Comparison of ENCODE assay signal across 8 mouse cellular contexts in the genomic region with DNA sequence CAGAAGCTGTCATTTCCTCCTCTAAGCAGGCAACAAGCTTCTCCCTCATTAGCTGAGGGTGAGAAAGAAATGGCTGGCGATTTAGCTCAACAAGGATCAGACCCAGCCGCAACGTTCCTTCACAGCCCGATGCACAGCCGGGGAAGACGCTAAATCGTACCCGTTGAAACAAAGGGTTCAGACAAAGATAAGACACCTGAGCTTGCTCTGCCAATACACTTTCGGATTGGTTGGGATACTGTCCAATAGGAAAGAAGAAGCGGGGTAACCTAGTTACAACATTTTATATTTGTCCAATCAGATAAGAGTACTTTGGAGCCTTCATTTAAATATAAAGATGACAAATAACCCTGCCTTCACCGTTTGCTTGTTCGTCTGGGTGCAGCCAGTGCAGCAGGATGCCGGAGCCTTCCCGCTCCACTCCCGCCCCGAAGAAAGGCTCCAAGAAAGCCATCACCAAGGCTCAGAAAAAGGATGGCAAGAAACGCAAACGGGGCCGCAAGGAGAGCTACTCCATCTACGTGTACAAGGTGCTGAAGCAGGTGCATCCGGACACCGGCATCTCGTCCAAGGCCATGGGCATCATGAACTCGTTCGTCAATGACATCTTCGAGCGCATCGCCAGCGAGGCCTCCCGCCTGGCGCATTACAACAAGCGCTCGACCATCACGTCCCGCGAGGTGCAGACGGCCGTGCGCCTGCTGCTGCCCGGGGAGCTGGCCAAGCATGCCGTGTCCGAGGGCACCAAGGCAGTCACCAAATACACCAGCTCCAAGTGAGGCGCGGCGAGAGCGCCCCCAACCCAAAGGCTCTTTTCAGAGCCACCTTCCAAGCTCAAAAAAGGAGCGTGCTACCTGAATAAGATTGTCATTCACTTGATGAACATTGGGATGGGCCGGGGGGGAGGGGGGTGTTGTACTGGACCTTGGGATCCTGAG. TPM values are rescaled to one million over a fixed set of nuclear protein-coding genes. Genes with fewer than 3 reads are reported as not detected.
DNase-seq lines count a peak whose midpoint lies in the region; ATAC-seq and TF ChIP-seq lines count a peak whose summit lies in the region.

A gene (plus strand): TSS at position 379 of the 938 bp plus-strand sequence.

- H3K4me2 ChIP-seq in forebrain, embryonic 12.5 days = peak within 1 kb of the TSS; percentile 71
- peak within 1 kb of the TSS; percentile 59 for H3K4me2 ChIP-seq in hindbrain, embryonic 13.5 days
- peak within 1 kb of the TSS; percentile 43 for H3K4me2 ChIP-seq in lung, postnatal 0 days (replicated peaks; ENCODE audit: low read depth, low read length)

- TF ChIP-seq CTCF in MEL (IDR thresholded peaks at IDR 0.05 in 2 of 3, conservative IDR thresholded peaks at IDR 0.05 in 1 of 3; ENCODE audit: control insufficient read depth in 1 of 3, insufficient read depth in 1 of 3, low read depth in 2 of 3, low read length in 3 of 3, poor library complexity in 1 of 3, severe bottlenecking in 1 of 3) = 0 out of 6 replicates have a peak, but pooled peaks of 1 of the 3 experiments have one; percentile 1
- no peak for TF ChIP-seq CTCF in lung, postnatal 0 days (IDR thresholded peaks at IDR 0.05)

- H3K4me3 ChIP-seq in MEL (ENCODE audit: control insufficient read depth in 1 of 2, insufficient read depth in 1 of 2, low read depth in 2 of 2, low read length in 2 of 2) = peak within 1 kb of the TSS; percentile 30 to 46; a peak in 3 of 4 replicates
- H3K4me3 ChIP-seq in forebrain, embryonic 12.5 days (replicated peaks) = peak within 1 kb of the TSS; percentile 64
- H3K4me3 ChIP-seq in hindbrain, embryonic 13.5 days = peak within 1 kb of the TSS; percentile 64
- peak within 1 kb of the TSS; percentile 22 for H3K4me3 ChIP-seq in lung, postnatal 0 days (ENCODE audit: low read depth, low read length)

- H3K36me3 ChIP-seq in MEL (ENCODE audit: control insufficient read depth in 1 of 2, insufficient read depth in 2 of 2, low read length in 2 of 2) = peaks cover 0 to 5% of the 10 kb centered on the region in 2 experiments; a peak in 2 of 4 replicates
- H3K36me3 ChIP-seq in forebrain, embryonic 12.5 days (replicated peaks) = no peaks in the 10 kb centered on the region
- H3K36me3 ChIP-seq in hindbrain, embryonic 13.5 days = no peaks in the 10 kb centered on the region
- no peaks in the 10 kb centered on the region for H3K36me3 ChIP-seq in lung, postnatal 0 days (ENCODE audit: insufficient read depth, low read length)

- under 1% methylated on average over 48 of the region's 48 CpGs for WGBS in forebrain, embryonic 12.5 days
- under 1% methylated on average over 48 of the region's 48 CpGs for WGBS in hindbrain, embryonic 13.5 days
- WGBS in lung, postnatal 0 days = 2% methylated on average over 48 of the region's 48 CpGs

- peak; percentile 81 for DNase-seq in MEL (ENCODE audit: low read depth, low spot score)
- peak; percentile 76 to 94 for DNase-seq in layer of hippocampus, postnatal 14 days (ENCODE audit: low spot score in 2 of 2)
- DNase-seq in lung, postnatal 0 days (ENCODE audit: low spot score) = peak; percentile 90
- DNase-seq in retina, embryonic 14.5 days (ENCODE audit: low spot score) = peak; percentile 94
- DNase-seq in thymus, postnatal 36 days = peak; percentile 72 to 78

- peak; percentile 91 for ATAC-seq in cerebellum, adult (ENCODE audit: insufficient number of reproducible peaks, low FRiP score, low TSS enrichment)
- ATAC-seq in forebrain, embryonic 12.5 days (ENCODE audit: low FRiP score) = peak; percentile 91
- peak; percentile 93 for ATAC-seq in hindbrain, embryonic 13.5 days (ENCODE audit: low FRiP score)
- ATAC-seq in lung, postnatal 0 days = peak; percentile 82

- H3K9me3 ChIP-seq in MEL (replicated peaks; ENCODE audit: insufficient read depth, low read length) = no peaks in the 10 kb centered on the region
- H3K9me3 ChIP-seq in forebrain, embryonic 12.5 days = no peaks in the 10 kb centered on the region
- no peaks in the 10 kb centered on the region for H3K9me3 ChIP-seq in hindbrain, embryonic 13.5 days
- H3K9me3 ChIP-seq in lung, postnatal 0 days (ENCODE audit: low read length) = no peaks in the 10 kb centered on the region

- H3K27ac ChIP-seq in MEL (ENCODE audit: control insufficient read depth, low read depth, low read length) = peak within 1 kb of the TSS; percentile 51
- peak within 1 kb of the TSS; percentile 99 for H3K27ac ChIP-seq in forebrain, embryonic 12.5 days
- H3K27ac ChIP-seq in hindbrain, embryonic 13.5 days = peak within 1 kb of the TSS; percentile 100
- no peak within 1 kb of the TSS for H3K27ac ChIP-seq in lung, postnatal 0 days (ENCODE audit: low read length)

- no peak for TF ChIP-seq EP300 in MEL (IDR thresholded peaks at IDR 0.05; ENCODE audit: low read depth in 1 of 2, low read length in 2 of 2)
- no peak for TF ChIP-seq EP300 in lung, postnatal 0 days (IDR thresholded peaks at IDR 0.05)

- peaks cover 0 to 11% of the 10 kb centered on the region in 2 experiments; a peak in 1 of 4 replicates for H3K4me1 ChIP-seq in MEL (ENCODE audit: control insufficient read depth in 1 of 2, insufficient read depth in 2 of 2, low read length in 2 of 2)
- peaks cover 35% of the 10 kb centered on the region for H3K4me1 ChIP-seq in forebrain, embryonic 12.5 days
- H3K4me1 ChIP-seq in hindbrain, embryonic 13.5 days (replicated peaks) = peaks cover 36% of the 10 kb centered on the region
- H3K4me1 ChIP-seq in lung, postnatal 0 days (ENCODE audit: insufficient read depth, low read depth, low read length) = no peaks in the 10 kb centered on the region

- TF ChIP-seq RAD21 in MEL (IDR thresholded peaks at IDR 0.05; ENCODE audit: low read depth, low read length) = no peak

- H3K27me3 ChIP-seq in MEL (ENCODE audit: control insufficient read depth in 1 of 2, insufficient read depth in 2 of 2, low read length in 2 of 2) = peaks cover 4 to 9% of the 10 kb centered on the region in 2 experiments
- H3K27me3 ChIP-seq in forebrain, embryonic 12.5 days = peaks cover under 1% of the 10 kb centered on the region; the same call in 1 of the 2 replicates
- peaks cover 4% of the 10 kb centered on the region; the same call in 1 of the 2 replicates for H3K27me3 ChIP-seq in hindbrain, embryonic 13.5 days
- H3K27me3 ChIP-seq in lung, postnatal 0 days (replicated peaks; ENCODE audit: insufficient read depth, low read length) = peaks cover 5% of the 10 kb centered on the region; the same call in 1 of the 2 replicates

- peak within 1 kb of the TSS; percentile 59 for H3K9ac ChIP-seq in MEL (ENCODE audit: control insufficient read depth, low read depth, low read length, poor library complexity, severe bottlenecking)
- H3K9ac ChIP-seq in forebrain, embryonic 12.5 days = peak within 1 kb of the TSS; percentile 91
- H3K9ac ChIP-seq in hindbrain, embryonic 13.5 days = peak within 1 kb of the TSS; percentile 98
- no peak within 1 kb of the TSS for H3K9ac ChIP-seq in lung, postnatal 0 days (replicated peaks; ENCODE audit: low read depth)

- no peaks in the 10 kb centered on the region; the same call in 1 of the 2 replicates for H3K79me2 ChIP-seq in MEL (ENCODE audit: control insufficient read depth, insufficient read depth, low read length, poor library complexity)

- peak in 1 of 2 experiments; percentile 42; a peak in 1 of 4 replicates for TF ChIP-seq POLR2A in MEL (IDR thresholded peaks at IDR 0.05; ENCODE audit: control insufficient read depth in 1 of 2, insufficient read depth in 1 of 2, low read depth in 1 of 2, low read length in 2 of 2, poor library complexity in 1 of 2)

TF ChIP-seq in MEL, 35 proteins besides CTCF, POLR2A, EP300 and RAD21 (continues in another document):
- TF ChIP-seq JUND (IDR thresholded peaks at IDR 0.05; ENCODE audit: low read depth, low read length) (no peak), ZNF384 (IDR thresholded peaks at IDR 0.05; ENCODE audit: low read depth, low read length) (no peak), ETS1 (IDR thresholded peaks at IDR 0.05; ENCODE audit: low read depth, low read length) (no peak), NELFE (IDR thresholded peaks at IDR 0.05; ENCODE audit: low read depth, low read length) (no peak), MEF2A (IDR thresholded peaks at IDR 0.05; ENCODE audit: extremely low read depth, insufficient replicate concordance, low read depth, low read length, poor library complexity, severe bottlenecking) (no peak), HCFC1 (IDR thresholded peaks at IDR 0.05; ENCODE audit: low read depth, low read length) (no peak), MYC (IDR thresholded peaks at IDR 0.05; ENCODE audit: low read depth, low read length) (no peak), TBP (IDR thresholded peaks at IDR 0.05; ENCODE audit: low read depth, low read length) (peak; percentile 85), SMC3 (IDR thresholded peaks at IDR 0.05; ENCODE audit: low read depth, low read length) (no peak), MXI1 (IDR thresholded peaks at IDR 0.05; ENCODE audit: low read depth, low read length) (no peak), ZKSCAN1 (IDR thresholded peaks at IDR 0.05; ENCODE audit: low read depth, low read length) (no peak), GATA1 (IDR thresholded peaks at IDR 0.05; ENCODE audit: low read depth, low read length) (0 out of 2 replicates have a peak, but pooled peaks have one; percentile 16), ZC3H11A (IDR thresholded peaks at IDR 0.05; ENCODE audit: low read depth, low read length) (no peak), UBTF (IDR thresholded peaks at IDR 0.05; ENCODE audit: borderline replicate concordance, insufficient read depth, low read depth, low read length) (no peak), ZMIZ1 (IDR thresholded peaks at IDR 0.05; ENCODE audit: low read depth, low read length) (0 out of 2 replicates have a peak, but pooled peaks have one; percentile 0), ELF1 (IDR thresholded peaks at IDR 0.05; ENCODE audit: low read depth, low read length) (no peak), MAZ (IDR thresholded peaks at IDR 0.05; ENCODE audit: low read depth, low read length) (no peak), USF2 (IDR thresholded peaks at IDR 0.05; ENCODE audit: borderline replicate concordance in 1 of 2, insufficient read depth in 1 of 2, low read depth in 1 of 2, low read length in 2 of 2) (no peak), BHLHE40 (IDR thresholded peaks at IDR 0.05; ENCODE audit: borderline replicate concordance, low read depth, low read length) (no peak), POLR2AphosphoS2 (IDR thresholded peaks at IDR 0.05; ENCODE audit: low read length) (no peak), CHD1 (IDR thresholded peaks at IDR 0.05; ENCODE audit: low read depth, low read length) (no peak)

RNA-seq across cellular contexts. Expression of the gene that starts here (rescaled TPM):
- total RNA-seq in MEL (2012; rRNA removed) = 48.2 and 147 TPM in 2 replicates
- polyA plus RNA-seq in MEL (2012; ENCODE audit: insufficient read depth in 1 of 2, insufficient read length in 2 of 2, low read depth in 1 of 2, low replicate concordance in 2 of 2, missing spikeins in 1 of 2) = under 1 TPM in 1 of 2 experiments, not detected in 1; 0.21 TPM
- 185 and 187 TPM in 2 replicates for polyA plus RNA-seq in forebrain, embryonic 12.5 days (2016; fragmentation: Nextera tagmentation; extraction: Ambion mirVana)
- polyA plus RNA-seq in hindbrain, embryonic 13.5 days (2015; fragmentation: Nextera tagmentation; extraction: Ambion mirVana) = 285 and 298 TPM in 2 replicates
- 100 to 1,000 TPM; 117 to 123 TPM for total RNA-seq in layer of hippocampus, postnatal 14 days (2021)
- polyA plus RNA-seq in lung, postnatal 0 days (2015; fragmentation: Nextera tagmentation; extraction: Ambion mirVana) = 2.6 TPM in 2 replicates
